Mouse (Mus musculus) midbrain, embryonic 11.5 days (tissue): ENCODE measurements around the gene Lrig1. TPM values are rescaled to one million over a fixed set of nuclear protein-coding genes. Genes with fewer than 3 reads are reported as not detected.
A peak's percentile ranks its signal among the peaks of the same experiment; 100 is the strongest.

Experiments
- ATAC-seq: fragments of 200-750 bp; cut with Nextera tagmentation; 2 replicates; pipeline ENCODE4 v1.8.0; 2017; ENCODE audit warnings: moderate TSS enrichment, moderate library complexity; ENCODE audit not compliant: low FRiP score
- DNase-seq: peaks from one replicate; pipeline ENCODE4 v3.0.0; 2015; ENCODE audit warnings: low spot score; ENCODE audit errors: missing footprints
- H3K27ac ChIP-seq: fragments of 300-500 bp; sonication (generic); 2 replicates; pipeline ENCODE4 v1.5.1; 2014; ENCODE audit warnings: low read depth, low read length
- H3K27me3 ChIP-seq: fragments of 300-500 bp; sonication (generic); 2 replicates; pipeline ENCODE4 v1.6.1; 2014; ENCODE audit warnings: mild to moderate bottlenecking, low read length, moderate library complexity, mixed read lengths; ENCODE audit not compliant: control insufficient read depth, insufficient read depth
- H3K36me3 ChIP-seq: fragments of 300-500 bp; sonication (generic); 2 replicates; pipeline ENCODE4 v1.6.1; 2014; ENCODE audit warnings: mild to moderate bottlenecking, low read length, moderate library complexity, mixed read lengths; ENCODE audit not compliant: control insufficient read depth, insufficient read depth
- H3K4me1 ChIP-seq: fragments of 300-500 bp; sonication (generic); 2 replicates; pipeline ENCODE4 v1.6.1; 2014; ENCODE audit warnings: low read length; ENCODE audit not compliant: control insufficient read depth, insufficient read depth
- H3K4me2 ChIP-seq: fragments of 300-500 bp; sonication (generic); 2 replicates; pipeline ENCODE4 v1.6.1; 2014; ENCODE audit warnings: mild to moderate bottlenecking, moderate library complexity
- H3K4me3 ChIP-seq: fragments of 300-500 bp; sonication (generic); 2 replicates; pipeline ENCODE4 v1.5.1; 2014; ENCODE audit warnings: low read depth, low read length
- H3K9ac ChIP-seq: fragments of 300-500 bp; sonication (generic); 2 replicates; pipeline ENCODE4 v1.6.1; 2014; ENCODE audit warnings: low read length
- H3K9me3 ChIP-seq: fragments of 300-500 bp; sonication (generic); 2 replicates; pipeline ENCODE4 v1.6.1; 2016; ENCODE audit warnings: low read length; ENCODE audit not compliant: control insufficient read depth
- WGBS: fragments of 180-500 bp; shearing (Covaris S2); extraction: QIAGEN DNeasy Blood & Tissue Kit; methylation state at CpG from one replicate; pipeline ENCODE4 v1.1.7; 2014; 5-methylcytosine and 5-hydroxymethylcytosine counted together
- polyA plus RNA-seq: library from polyadenylated mRNA; unstranded; fragments of >200 nt; fragmentation: Nextera tagmentation; extraction: Ambion mirVana; gene quantifications from 2 replicates; pipeline ENCODE4 v1.2.1, GENCODE M21; 2014

Lrig1 gene
- polyA plus RNA-seq, 1 experiment from 2014 or later: 17.4 TPM

GRCm38 (mm10) chr6:94702993-94703392, 3.0 kb upstream of the Lrig1 start:
- Histone ChIP-seq H3K27me3 (no peaks in the 10 kb centered on the region; the same call in 1 of the 2 replicates), H3K4me1 (peaks cover 9% of the 10 kb centered on the region; the same call in 1 of the 2 replicates), H3K36me3 (no peaks in the 10 kb centered on the region), H3K9me3 (no peaks in the 10 kb centered on the region), H3K4me3 (no peak overlapping the region), H3K27ac (no peak overlapping the region), H3K4me2 (no peak overlapping the region), H3K9ac (no peak overlapping the region)
- no peak for DNase-seq
- no peak for ATAC-seq
- WGBS: 89% methylated on average over 6 of the region's 6 CpGs

GRCm38 (mm10) chr6:94701071-94701470, 1.1 kb upstream of the Lrig1 start:
- Histone ChIP-seq H3K9me3 (no peaks in the 10 kb centered on the region), H3K36me3 (no peaks in the 10 kb centered on the region), H3K9ac (peak overlapping the region; percentile 35; the same call in 1 of the 2 replicates), H3K27ac (no peak overlapping the region), H3K27me3 (no peaks in the 10 kb centered on the region; the same call in 1 of the 2 replicates), H3K4me1 (peaks cover 22% of the 10 kb centered on the region), H3K4me3 (peak overlapping the region; percentile 90), H3K4me2 (peak overlapping the region; percentile 58)
- WGBS: 3% methylated on average over 18 of the region's 18 CpGs
- no peak for ATAC-seq
- DNase-seq: peak; percentile 89

- DNase-seq: no peak
- H3K9me3 ChIP-seq: no peaks in the 10 kb centered on the region
- H3K27me3 ChIP-seq: no peaks in the 10 kb centered on the region; the same call in 1 of the 2 replicates
- peaks cover 27% of the 10 kb centered on the region for H3K4me1 ChIP-seq
- H3K27ac ChIP-seq: peak overlapping the region; percentile 20; the same call in 1 of the 2 replicates
- ATAC-seq: peak; percentile 27; the same call in 1 of the 2 replicates
- H3K4me3 ChIP-seq: peak overlapping the region; percentile 90
- peak overlapping the region; percentile 58 for H3K4me2 ChIP-seq
- H3K9ac ChIP-seq: peak overlapping the region; percentile 35; the same call in 1 of the 2 replicates
- no peaks in the 10 kb centered on the region for H3K36me3 ChIP-seq
- 0% methylated on average over 8 of the region's 8 CpGs for WGBS
Observed at GRCm38 (mm10) chr6:94700612-94701011, 654 bp upstream of the Lrig1 start.

GRCm38 (mm10) chr6:94699173-94699987, 578 bp downstream of the Lrig1 start:
- H3K4me1 ChIP-seq: peaks cover 36% of the 10 kb centered on the region
- H3K4me3 ChIP-seq: peak overlapping the region; percentile 90
- DNase-seq (peak; percentile 95), ATAC-seq (peak; percentile 61)
- peak overlapping the region; percentile 94 for H3K9ac ChIP-seq
- no peaks in the 10 kb centered on the region; the same call in 1 of the 2 replicates for H3K27me3 ChIP-seq
- peak overlapping the region; percentile 90 for H3K4me2 ChIP-seq
- under 1% methylated on average over 93 of the region's 95 CpGs for WGBS
- no peaks in the 10 kb centered on the region for H3K36me3 ChIP-seq
- H3K27ac ChIP-seq: peak overlapping the region; percentile 87
- no peaks in the 10 kb centered on the region for H3K9me3 ChIP-seq

- H3K9ac ChIP-seq: peak overlapping the region; percentile 94
- no peaks in the 10 kb centered on the region for H3K9me3 ChIP-seq
- H3K4me2 ChIP-seq: peak overlapping the region; percentile 90
- H3K4me1 ChIP-seq: peaks cover 38% of the 10 kb centered on the region
- H3K27ac ChIP-seq: no peak overlapping the region
- DNase-seq (peak; percentile 90), ATAC-seq (no peak)
- 3% methylated on average over 11 of the region's 11 CpGs for WGBS
- H3K36me3 ChIP-seq: no peaks in the 10 kb centered on the region
- H3K4me3 ChIP-seq: peak overlapping the region; percentile 90
- H3K27me3 ChIP-seq: no peaks in the 10 kb centered on the region; the same call in 1 of the 2 replicates
Observed at GRCm38 (mm10) chr6:94698509-94699172, 1.3 kb downstream of the Lrig1 start.

- H3K4me3 ChIP-seq: peak overlapping the region; percentile 4; the same call in 1 of the 2 replicates
- 59% methylated on average over 1 of the region's 1 CpGs for WGBS
- no peaks in the 10 kb centered on the region for H3K36me3 ChIP-seq
- H3K27ac ChIP-seq: no peak overlapping the region
- no peak overlapping the region for H3K9ac ChIP-seq
- H3K4me1 ChIP-seq: peaks cover 44% of the 10 kb centered on the region
- DNase-seq: no peak
- H3K27me3 ChIP-seq: no peaks in the 10 kb centered on the region; the same call in 1 of the 2 replicates
- H3K4me2 ChIP-seq: peak overlapping the region; percentile 90
- no peaks in the 10 kb centered on the region for H3K9me3 ChIP-seq
- no peak for ATAC-seq
Observed at GRCm38 (mm10) chr6:94697423-94697822, 2.5 kb downstream of the Lrig1 start.

- H3K4me3 ChIP-seq: no peak overlapping the region
- no peak overlapping the region for H3K9ac ChIP-seq
- WGBS: 57% methylated on average over 10 of the region's 10 CpGs
- peaks cover 54% of the 10 kb centered on the region for H3K4me1 ChIP-seq
- peak overlapping the region; percentile 90 for H3K4me2 ChIP-seq
- H3K9me3 ChIP-seq: no peaks in the 10 kb centered on the region
- no peaks in the 10 kb centered on the region for H3K27me3 ChIP-seq
- DNase-seq (no peak), ATAC-seq (no peak)
- H3K27ac ChIP-seq: no peak overlapping the region
- H3K36me3 ChIP-seq: no peaks in the 10 kb centered on the region
Observed at GRCm38 (mm10) chr6:94696182-94697080, 3.5 kb downstream of the Lrig1 start.

GRCm38 (mm10) chr6:94695121-94695930, 4.6 kb downstream of the Lrig1 start:
- peak overlapping the region; percentile 8; the same call in 1 of the 2 replicates for H3K4me2 ChIP-seq
- no peaks in the 10 kb centered on the region for H3K9me3 ChIP-seq
- ATAC-seq: no peak
- peaks cover 54% of the 10 kb centered on the region for H3K4me1 ChIP-seq
- DNase-seq: no peak
- 49% methylated on average over 9 of the region's 9 CpGs for WGBS
- no peak overlapping the region for H3K27ac ChIP-seq
- H3K36me3 ChIP-seq: no peaks in the 10 kb centered on the region
- H3K27me3 ChIP-seq: no peaks in the 10 kb centered on the region
- H3K9ac ChIP-seq: no peak overlapping the region
- H3K4me3 ChIP-seq: no peak overlapping the region
